Mouse (Mus musculus) 3134 (cell line): ENCODE results near the gene B9d2.

Experiments used
- DNase-seq: peaks from one replicate; pipeline ENCODE4 v3.0.0-alpha.2; 2011; ENCODE audit warnings: low spot score; ENCODE audit not compliant: insufficient read length; ENCODE audit errors: extremely low read depth

B9d2 gene

DNA sequence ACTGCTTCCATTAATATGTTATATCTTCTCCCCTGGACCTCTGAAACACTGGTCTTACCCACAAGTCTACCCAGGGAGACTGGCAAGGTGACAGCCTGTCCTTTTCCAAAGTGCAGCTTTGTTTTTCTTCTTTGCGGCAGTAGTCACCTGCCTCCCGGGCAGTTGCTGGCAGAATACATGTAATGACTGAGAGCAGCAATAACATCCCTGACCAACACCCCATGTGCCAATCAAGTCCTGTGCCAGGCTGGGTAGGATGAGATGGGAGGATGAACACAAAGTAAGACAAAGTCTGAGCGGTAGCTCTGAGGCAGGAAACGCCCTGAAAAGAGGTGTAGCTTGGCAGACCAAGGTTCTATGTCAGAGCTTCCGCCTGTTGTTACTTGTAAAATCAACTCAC, 47.2 kb downstream of the B9d2 start:
- DNase-seq, result no peak

DNA sequence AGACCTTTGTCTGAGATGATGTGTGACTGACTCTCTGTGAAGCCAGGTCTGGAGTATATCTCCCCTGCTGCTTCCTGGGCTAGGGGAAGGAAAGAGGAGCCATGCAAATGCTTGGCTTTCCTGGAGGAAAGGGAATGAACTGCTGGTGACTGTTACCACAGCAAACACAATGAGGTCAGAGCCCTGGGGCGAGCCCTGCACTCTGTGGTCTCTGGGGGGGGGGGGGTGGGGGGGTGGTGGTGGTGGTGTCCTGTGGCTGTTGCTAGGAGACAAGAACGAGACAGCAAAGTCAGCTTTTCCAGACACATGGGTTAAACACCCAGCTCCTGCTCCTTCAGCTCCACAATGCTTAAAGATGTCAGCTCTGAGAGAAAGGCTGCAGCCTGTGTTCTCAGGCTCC, 48.8 kb downstream of the B9d2 start:
- no peak for DNase-seq

DNA sequence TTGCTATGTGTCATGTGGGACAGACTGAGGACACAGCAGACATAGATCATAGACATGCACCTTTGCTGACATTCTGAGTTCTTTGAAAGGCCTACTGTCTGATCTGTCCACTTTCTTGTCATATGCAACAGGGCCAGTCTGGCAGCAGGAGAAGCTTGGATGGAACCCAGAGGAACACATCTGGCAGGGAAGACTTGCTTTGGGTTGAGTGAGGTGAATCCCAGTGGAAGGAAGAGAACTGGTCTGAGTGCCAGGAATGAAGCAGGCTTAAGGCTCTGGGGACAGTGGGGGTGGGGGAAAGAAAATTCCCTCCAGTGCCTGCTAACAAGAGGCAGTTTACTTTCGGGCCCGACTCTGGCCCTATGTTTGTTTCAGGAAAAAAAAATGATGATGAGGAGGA, 49.3 kb downstream of the B9d2 start:
- no peak for DNase-seq

DNA sequence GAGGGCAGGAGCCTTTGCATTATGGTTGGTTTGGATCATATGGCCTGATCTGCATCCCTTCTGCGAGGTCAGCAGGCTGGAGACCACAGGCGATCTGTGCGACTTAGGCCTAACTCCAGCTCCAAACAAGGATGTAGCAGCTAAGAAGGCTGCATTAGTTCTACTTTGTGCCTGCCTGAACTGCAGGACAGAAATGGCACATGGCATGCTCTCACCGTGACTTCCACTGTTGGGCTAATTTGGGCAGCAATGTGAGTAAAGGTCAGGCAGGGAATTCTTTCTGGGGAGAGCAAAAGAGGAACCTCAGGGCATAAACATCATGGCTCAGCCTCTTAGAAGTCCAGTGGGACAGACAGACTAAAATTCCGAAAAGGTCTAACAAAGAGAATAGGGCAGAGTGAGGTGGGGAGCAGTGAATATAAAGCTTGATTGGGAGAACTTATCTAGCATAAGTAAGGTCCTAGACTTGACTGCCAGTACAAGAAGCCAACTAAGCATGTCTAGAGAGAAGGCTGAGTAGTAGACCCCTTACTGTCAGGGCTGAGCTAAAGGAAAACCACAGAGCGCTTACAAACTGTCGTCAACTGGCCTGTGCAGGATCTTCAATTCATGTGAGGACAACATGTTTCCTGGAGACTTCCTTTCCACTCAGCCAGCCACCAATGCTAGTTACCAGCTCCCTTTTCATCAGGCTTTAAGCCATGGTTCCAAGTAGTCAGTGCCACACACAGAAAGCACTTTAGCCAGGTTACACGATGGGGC, 50.9 kb downstream of the B9d2 start:
- DNase-seq, result no peak

DNA sequence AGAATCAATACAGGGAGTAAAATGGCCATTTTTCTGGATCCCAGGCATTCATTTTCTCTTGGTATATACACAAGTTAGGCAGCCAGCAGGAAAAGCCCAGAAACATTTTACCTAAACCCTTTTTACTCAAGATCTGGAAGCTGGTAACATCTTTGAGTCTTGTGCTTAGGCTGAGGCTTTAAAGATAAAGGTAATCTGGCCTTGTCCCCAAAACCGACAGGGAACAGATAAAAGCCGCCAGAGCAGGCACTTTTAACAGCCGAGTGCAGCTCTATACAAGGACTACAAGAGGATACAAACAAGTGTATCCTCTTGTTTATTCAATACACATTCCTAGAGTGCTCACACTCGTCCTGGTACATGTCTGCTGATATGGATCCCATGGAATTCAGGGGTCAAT, 54.4 kb downstream of the B9d2 start:
- no peak for DNase-seq
